Mouse (Mus musculus): ENCODE data around the gene Olfr129.

The Olfr129 gene

GRCm38 (mm10) chr17:38059979-38060378 lies at the start of gene Olfr129:
Olfr129 (minus strand) TSS chr17:38060079.
- no peak for DNase-seq (ENCODE audit: low read depth, low spot score)

- DNase-seq (ENCODE audit: low read depth, low spot score), result no peak
Observed at GRCm38 (mm10) chr17:38088593-38088992, 28.7 kb upstream of the Olfr129 start, which contains the start of gene Olfr131. Olfr131 (minus strand) TSS chr17:38088693.

- DNase-seq (ENCODE audit: low read depth, low spot score), result no peak
Observed at GRCm38 (mm10) chr17:38082364-38082763, 22.5 kb upstream of the Olfr129 start.

DNA sequence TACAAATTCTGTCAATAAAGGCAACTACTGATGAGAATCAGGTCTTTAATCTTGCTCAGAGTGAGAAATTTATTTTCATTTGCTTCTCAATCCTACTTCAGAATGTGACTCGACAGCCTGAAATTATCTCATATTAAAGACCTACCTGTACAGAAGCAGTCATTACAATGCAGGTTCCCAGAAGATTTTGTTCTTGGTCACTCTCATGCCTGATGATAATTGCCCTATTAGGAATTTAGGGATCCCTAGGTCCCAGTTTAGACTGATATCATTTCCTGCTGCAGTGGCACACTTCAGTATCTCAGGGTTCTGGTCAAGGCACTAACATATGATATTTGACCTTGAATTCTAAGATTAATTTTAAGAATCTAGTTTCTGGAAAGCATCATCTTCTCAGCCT lies 3.7 kb upstream of the Olfr129 start, which contains the start of gene Olfr130:
Olfr130 (plus strand) TSS at position 301 of the 400 bp plus-strand sequence.
- no peak for DNase-seq (ENCODE audit: low read depth, low spot score)

GRCm38 (mm10) chr17:38026297-38026696 lies 33.6 kb downstream of the Olfr129 start:
- no peak for DNase-seq (ENCODE audit: low read depth, low spot score)

GRCm38 (mm10) chr17:38016341-38016740 lies 43.5 kb downstream of the Olfr129 start:
- DNase-seq (ENCODE audit: low read depth, low spot score), result no peak

GRCm38 (mm10) chr17:38004996-38005395 lies 54.9 kb downstream of the Olfr129 start:
- DNase-seq (ENCODE audit: low read depth, low spot score), result no peak
